Mouse (Mus musculus): Measurements from ENCODE around the gene Ascl5.

GRCm38 (mm10) chr1:136031697-136032096, 18.9 kb upstream of the Ascl5 start:
- no peak for TF ChIP-seq POLR2A (IDR thresholded peaks at IDR 0.05; ENCODE audit: extremely low read depth, insufficient read depth, low read length)
- no peak for TF ChIP-seq CTCF (IDR thresholded peaks at IDR 0.05; ENCODE audit: low read depth, low read length)

Data from liver, adult 2 months (tissue).